Comparison of ENCODE assay signal across 8 mouse cellular contexts in genomic region chr7:6170871-6171270, GRCm38 (mm10). TPM values are rescaled to one million over a fixed set of nuclear protein-coding genes. Genes with fewer than 3 reads are reported as not detected.
DNase-seq lines count a peak whose midpoint lies in the region; ATAC-seq and TF ChIP-seq lines count a peak whose summit lies in the region.

No protein-coding gene starts in this region.

- H3K4me3 ChIP-seq in kidney, adult 2 months (ENCODE audit: insufficient read depth, low read depth, low read length), result no peak overlapping the region
- H3K4me3 ChIP-seq in hindbrain, embryonic 14.5 days (replicated peaks; ENCODE audit: low read length), result 0 out of 2 replicates have a peak overlapping the region, but pooled peaks have one; percentile 67
- peak overlapping the region; percentile 66; the same call in 1 of the 2 replicates for H3K4me3 ChIP-seq in midbrain, embryonic 14.5 days (replicated peaks; ENCODE audit: low read depth, low read length)

- TF ChIP-seq POLR2A in kidney, adult 2 months (IDR thresholded peaks at IDR 0.05; ENCODE audit: low read depth, low read length), result no peak

- H3K36me3 ChIP-seq in kidney, adult 2 months (ENCODE audit: control insufficient read depth, insufficient read depth, low read length), result no peaks in the 10 kb centered on the region; the same call in 1 of the 2 replicates
- peaks cover 10% of the 10 kb centered on the region; the same call in 1 of the 2 replicates for H3K36me3 ChIP-seq in hindbrain, embryonic 14.5 days (replicated peaks; ENCODE audit: control insufficient read depth, insufficient read depth)
- peaks cover 4% of the 10 kb centered on the region; the same call in 1 of the 2 replicates for H3K36me3 ChIP-seq in midbrain, embryonic 14.5 days (ENCODE audit: control insufficient read depth, insufficient read depth, low read length)

- peak overlapping the region; percentile 68 for H3K4me2 ChIP-seq in hindbrain, embryonic 14.5 days (replicated peaks)
- peak overlapping the region; percentile 90 for H3K4me2 ChIP-seq in midbrain, embryonic 14.5 days (ENCODE audit: low read length)

- no peak for DNase-seq in kidney, adult 2 months
- no peak for DNase-seq in kidney, postnatal 10 days
- DNase-seq in brain, adult 2 months (ENCODE audit: low read depth, low spot score), result peak; percentile 62
- DNase-seq in hindbrain, embryonic 14.5 days (ENCODE audit: low spot score), result no peak
- no peak for DNase-seq in midbrain, embryonic 14.5 days
- DNase-seq in right cerebral cortex, postnatal 36 days (ENCODE audit: low spot score in 2 of 2), result no peak
- DNase-seq in layer of hippocampus, adult 9-10 months (ENCODE audit: low spot score), result no peak
- DNase-seq in kidney, postnatal 36 days, result no peak

- 45% methylated on average over 6 of the region's 6 CpGs for WGBS in kidney, adult 2 months
- WGBS in hindbrain, embryonic 14.5 days, result 58% methylated on average over 6 of the region's 6 CpGs
- 45% methylated on average over 6 of the region's 6 CpGs for WGBS in midbrain, embryonic 14.5 days

- TF ChIP-seq CTCF in kidney, adult 2 months (conservative IDR thresholded peaks at IDR 0.05; ENCODE audit: insufficient read depth, insufficient read length, low read depth, low read length), result no peak

- H3K9ac ChIP-seq in hindbrain, embryonic 14.5 days, result peak overlapping the region; percentile 52
- H3K9ac ChIP-seq in midbrain, embryonic 14.5 days (replicated peaks; ENCODE audit: low read length), result peak overlapping the region; percentile 53; the same call in 1 of the 2 replicates

- ATAC-seq in hindbrain, embryonic 14.5 days (ENCODE audit: low FRiP score), result no peak
- no peak for ATAC-seq in midbrain, embryonic 14.5 days (ENCODE audit: low FRiP score, low TSS enrichment)

- H3K27ac ChIP-seq in kidney, adult 2 months (ENCODE audit: insufficient read depth, low read depth, low read length), result peak overlapping the region; percentile 88
- H3K27ac ChIP-seq in hindbrain, embryonic 14.5 days, result peak overlapping the region; percentile 82
- H3K27ac ChIP-seq in midbrain, embryonic 14.5 days (replicated peaks; ENCODE audit: low read depth, low read length), result peak overlapping the region; percentile 87

- no peaks in the 10 kb centered on the region for H3K9me3 ChIP-seq in hindbrain, embryonic 14.5 days (ENCODE audit: control insufficient read depth, low read length)
- H3K9me3 ChIP-seq in midbrain, embryonic 14.5 days (ENCODE audit: control insufficient read depth, low read length), result no peaks in the 10 kb centered on the region

- H3K27me3 ChIP-seq in kidney, adult 2 months (replicated peaks; ENCODE audit: control insufficient read depth, insufficient read depth, low read length), result no peaks in the 10 kb centered on the region
- no peaks in the 10 kb centered on the region for H3K27me3 ChIP-seq in hindbrain, embryonic 14.5 days (ENCODE audit: control insufficient read depth, insufficient read depth, low read length)
- no peaks in the 10 kb centered on the region for H3K27me3 ChIP-seq in midbrain, embryonic 14.5 days (ENCODE audit: control insufficient read depth, insufficient read depth, low read length)

- H3K4me1 ChIP-seq in kidney, adult 2 months (ENCODE audit: control insufficient read depth, insufficient read depth, low read length), result peaks cover 12% of the 10 kb centered on the region; the same call in 1 of the 2 replicates
- H3K4me1 ChIP-seq in hindbrain, embryonic 14.5 days (replicated peaks; ENCODE audit: control insufficient read depth, insufficient read depth, low read length), result 0 out of 2 replicates have a peak, but pooled peaks cover 11% of the 10 kb centered on the region
- 0 out of 2 replicates have a peak, but pooled peaks cover 3% of the 10 kb centered on the region for H3K4me1 ChIP-seq in midbrain, embryonic 14.5 days (ENCODE audit: control insufficient read depth, insufficient read depth, low read length)

RNA-seq across cellular contexts. Expression of gene Zfp444, which starts 1.2 kb away (rescaled TPM):
- polyA plus RNA-seq in kidney, adult 2 months (2012; rRNA removed), result 47.1 and 65.2 TPM in 2 replicates
- polyA plus RNA-seq in hindbrain, embryonic 14.5 days (2014; fragmentation: Nextera tagmentation; extraction: Ambion mirVana), result 74.7 and 80.0 TPM in 2 replicates
- 82.8 and 94.7 TPM in 2 replicates for polyA plus RNA-seq in midbrain, embryonic 14.5 days (2014; fragmentation: Nextera tagmentation; extraction: Ambion mirVana)

RNA-seq across cellular contexts. Expression of gene Zfp787, which starts 15.1 kb away (rescaled TPM):
- 54.2 and 66.1 TPM in 2 replicates for polyA plus RNA-seq in kidney, adult 2 months (2012; rRNA removed)
- polyA plus RNA-seq in hindbrain, embryonic 14.5 days (2014; fragmentation: Nextera tagmentation; extraction: Ambion mirVana), result 14.2 and 14.5 TPM in 2 replicates
- polyA plus RNA-seq in midbrain, embryonic 14.5 days (2014; fragmentation: Nextera tagmentation; extraction: Ambion mirVana), result 12.0 and 19.1 TPM in 2 replicates

RNA-seq across cellular contexts. Expression of gene Galp, which starts 26.0 kb away (rescaled TPM):
- polyA plus RNA-seq in kidney, adult 2 months (2012; rRNA removed), result not detected in 2 replicates
- polyA plus RNA-seq in hindbrain, embryonic 14.5 days (2014; fragmentation: Nextera tagmentation; extraction: Ambion mirVana), result not detected in 2 replicates
- polyA plus RNA-seq in midbrain, embryonic 14.5 days (2014; fragmentation: Nextera tagmentation; extraction: Ambion mirVana), result not detected in 2 replicates

RNA-seq across cellular contexts. Expression of gene Zscan5b, which starts 51.2 kb away (rescaled TPM):
- polyA plus RNA-seq in kidney, adult 2 months (2012; rRNA removed), result not detected in 2 replicates
- not detected in 2 replicates for polyA plus RNA-seq in hindbrain, embryonic 14.5 days (2014; fragmentation: Nextera tagmentation; extraction: Ambion mirVana)
- polyA plus RNA-seq in midbrain, embryonic 14.5 days (2014; fragmentation: Nextera tagmentation; extraction: Ambion mirVana), result not detected in 2 replicates
